Mouse (Mus musculus) hindbrain, embryonic 13.5 days (tissue): ENCODE measurements around the gene Celf2. TPM values are rescaled to one million over a fixed set of nuclear protein-coding genes. Genes with fewer than 3 reads are reported as not detected.
A peak's percentile ranks its signal among the peaks of the same experiment; 100 is the strongest.

ENCODE experiments used
- ATAC-seq: fragments of 200-750 bp; cut with Nextera tagmentation; 2 replicates; pipeline ENCODE4 v1.8.0; 2017; ENCODE audit warnings: moderate TSS enrichment; ENCODE audit not compliant: low FRiP score
- H3K27ac ChIP-seq: fragments of 300-500 bp; sonication (generic); 2 replicates; pipeline ENCODE4 v1.5.1; 2015; ENCODE audit warnings: inconsistent platforms, mild to moderate bottlenecking, moderate library complexity
- H3K27me3 ChIP-seq: fragments of 300-500 bp; sonication (generic); 2 replicates; pipeline ENCODE4 v1.6.1; 2015; ENCODE audit warnings: mild to moderate bottlenecking, inconsistent platforms
- H3K36me3 ChIP-seq: fragments of 300-500 bp; sonication (generic); 2 replicates; pipeline ENCODE4 v1.6.1; 2015; ENCODE audit warnings: mild to moderate bottlenecking, inconsistent platforms
- H3K4me1 ChIP-seq: fragments of 300-500 bp; sonication (generic); replicated peaks from 2 replicates; pipeline ENCODE4 v1.6.1; 2015; ENCODE audit warnings: inconsistent platforms
- H3K4me2 ChIP-seq: fragments of 300-500 bp; sonication (generic); 2 replicates; pipeline ENCODE4 v1.6.1; 2015; ENCODE audit warnings: inconsistent platforms, mild to moderate bottlenecking, moderate library complexity
- H3K4me3 ChIP-seq: fragments of 300-500 bp; sonication (generic); 2 replicates; pipeline ENCODE4 v1.5.1; 2015; ENCODE audit warnings: mild to moderate bottlenecking, inconsistent platforms
- H3K9ac ChIP-seq: fragments of 300-500 bp; sonication (generic); 2 replicates; pipeline ENCODE4 v1.6.1; 2015; ENCODE audit warnings: mild to moderate bottlenecking, inconsistent platforms
- H3K9me3 ChIP-seq: fragments of 300-500 bp; sonication (generic); 2 replicates; pipeline ENCODE4 v1.6.1; 2016; ENCODE audit warnings: inconsistent platforms
- WGBS: fragments of 180-500 bp; shearing (Covaris S2); methylation state at CpG from one replicate; pipeline ENCODE4 v1.1.7; 2015; 5-methylcytosine and 5-hydroxymethylcytosine counted together
- polyA plus RNA-seq: library from polyadenylated mRNA; unstranded; fragments of >200 nt; fragmentation: Nextera tagmentation; extraction: Ambion mirVana; gene quantifications from 2 replicates; pipeline ENCODE4 v1.2.1, GENCODE M21; 2015

Gene Celf2
- polyA plus RNA-seq, 1 experiment from 2014 or later: 164 TPM

DNA sequence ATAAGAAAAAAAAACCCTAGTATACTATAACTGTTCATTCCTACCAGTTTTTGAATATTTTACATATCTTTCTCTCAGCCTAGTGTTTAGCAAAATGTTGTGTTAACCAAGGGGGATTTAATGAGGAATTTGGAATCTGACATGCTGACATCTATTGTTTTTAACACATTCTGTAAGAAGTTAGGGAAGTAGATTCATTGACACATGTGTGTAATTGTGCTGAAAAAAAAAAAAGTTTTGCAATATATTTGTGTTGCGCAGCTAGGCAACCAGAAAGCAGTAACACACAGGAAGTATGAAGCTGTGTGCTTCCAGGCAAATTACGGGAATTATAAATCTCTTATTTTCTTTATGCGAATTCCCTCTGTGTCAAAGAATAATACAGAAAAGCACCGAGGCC, 453.0 kb downstream of the Celf2 start:
- no peak overlapping the region for H3K27ac ChIP-seq
- no peaks in the 10 kb centered on the region for H3K9me3 ChIP-seq
- 68% methylated on average over 4 of the region's 4 CpGs for WGBS
- ATAC-seq: no peak
- H3K9ac ChIP-seq: no peak overlapping the region
- H3K4me2 ChIP-seq: no peak overlapping the region
- H3K36me3 ChIP-seq: no peaks in the 10 kb centered on the region
- peaks cover 4% of the 10 kb centered on the region; the same call in 1 of the 2 replicates for H3K4me1 ChIP-seq
- no peaks in the 10 kb centered on the region for H3K27me3 ChIP-seq
- H3K4me3 ChIP-seq: no peak overlapping the region

DNA sequence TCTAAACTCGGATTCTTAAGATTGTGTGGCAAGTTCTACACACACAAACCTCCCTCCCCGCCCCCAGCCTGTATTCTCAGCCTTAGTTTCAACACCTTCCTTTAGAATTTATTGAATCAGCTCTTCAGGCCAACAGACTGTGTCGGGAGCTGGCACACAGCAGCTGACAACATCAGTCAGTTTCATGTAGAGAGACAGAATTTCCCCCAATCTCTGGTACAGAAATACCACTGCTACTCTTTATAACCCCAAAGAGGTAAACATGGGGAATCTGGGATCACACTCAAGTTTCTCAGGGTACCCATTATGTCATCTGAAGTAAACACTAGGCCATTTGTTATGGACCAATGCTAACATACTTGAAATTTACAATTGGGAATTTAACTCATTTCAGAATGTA, 453.4 kb downstream of the Celf2 start:
- WGBS: 43% methylated on average over 3 of the region's 3 CpGs
- ATAC-seq: no peak

DNA sequence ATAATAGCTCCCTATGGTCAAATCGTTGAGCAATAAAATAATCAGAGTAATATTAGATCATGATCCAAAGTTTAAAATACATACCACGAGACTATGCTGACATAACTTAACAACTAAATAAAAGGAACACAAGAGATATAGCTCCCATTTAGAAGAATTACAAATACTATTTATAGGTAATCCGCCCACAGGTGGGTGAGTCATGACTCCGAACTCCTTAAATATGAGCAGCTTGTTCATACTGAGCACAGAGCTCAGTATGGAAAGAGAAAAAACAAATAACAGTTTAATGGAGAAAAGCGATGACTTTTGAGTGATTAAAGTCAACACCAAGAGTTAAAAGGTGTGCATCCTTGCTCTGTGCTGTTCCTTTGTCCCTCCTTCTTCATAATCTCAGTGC, 458.3 kb downstream of the Celf2 start:
- Histone ChIP-seq H3K9me3 (peaks cover 8% of the 10 kb centered on the region), H3K36me3 (no peaks in the 10 kb centered on the region)
- WGBS: 97% methylated on average over 5 of the region's 5 CpGs

More for the DNA sequence above, 453.4 kb downstream of the Celf2 start:
- no peaks in the 10 kb centered on the region for H3K27me3 ChIP-seq
- no peak overlapping the region for H3K9ac ChIP-seq
- H3K36me3 ChIP-seq: no peaks in the 10 kb centered on the region
- no peak overlapping the region for H3K4me2 ChIP-seq
- no peak overlapping the region for H3K4me3 ChIP-seq
- no peak overlapping the region for H3K27ac ChIP-seq
- peaks cover 4% of the 10 kb centered on the region; the same call in 1 of the 2 replicates for H3K4me1 ChIP-seq
- H3K9me3 ChIP-seq: no peaks in the 10 kb centered on the region

DNA sequence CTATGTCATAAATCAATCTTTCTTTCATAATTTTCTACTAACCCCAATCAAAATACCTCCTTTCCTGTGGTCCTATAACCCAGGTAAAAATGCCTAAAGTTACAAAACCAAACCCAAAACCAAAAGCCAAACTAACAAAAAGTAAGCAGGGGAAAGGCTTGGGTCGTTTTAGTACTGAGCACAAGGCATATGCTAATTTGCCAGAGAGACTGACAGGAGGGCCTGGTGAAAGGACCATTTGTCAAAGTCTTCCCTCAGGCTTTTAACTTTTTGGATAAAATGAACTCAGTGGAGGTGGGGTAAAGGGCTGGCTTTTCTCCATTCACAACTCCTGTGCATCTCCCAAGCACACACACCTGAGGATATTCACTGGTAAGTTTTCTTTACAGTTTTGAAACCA, 463.2 kb downstream of the Celf2 start:
- Histone ChIP-seq H3K27me3 (no peaks in the 10 kb centered on the region), H3K9me3 (peaks cover 8% of the 10 kb centered on the region), H3K36me3 (no peaks in the 10 kb centered on the region), H3K9ac (no peak overlapping the region), H3K4me1 (peaks cover 11% of the 10 kb centered on the region), H3K27ac (0 out of 2 replicates have a peak overlapping the region, but pooled peaks have one; percentile 48), H3K4me2 (no peak overlapping the region), H3K4me3 (no peak overlapping the region)
- 10% methylated on average over 1 of the region's 1 CpGs for WGBS
- no peak for ATAC-seq

More for the DNA sequence above, 458.3 kb downstream of the Celf2 start:
- Histone ChIP-seq H3K4me2 (no peak overlapping the region), H3K9ac (no peak overlapping the region), H3K4me1 (peaks cover 7% of the 10 kb centered on the region), H3K27ac (no peak overlapping the region), H3K27me3 (no peaks in the 10 kb centered on the region), H3K4me3 (no peak overlapping the region)
- ATAC-seq: no peak

- ATAC-seq: no peak
- H3K9me3 ChIP-seq: peaks cover 8% of the 10 kb centered on the region
- 37% methylated on average over 4 of the region's 4 CpGs for WGBS
- no peak overlapping the region for H3K4me2 ChIP-seq
- no peaks in the 10 kb centered on the region for H3K27me3 ChIP-seq
- peaks cover 11% of the 10 kb centered on the region for H3K4me1 ChIP-seq
- H3K9ac ChIP-seq: no peak overlapping the region
- H3K27ac ChIP-seq: peak overlapping the region; percentile 48; the same call in 1 of the 2 replicates
- H3K4me3 ChIP-seq: no peak overlapping the region
- H3K36me3 ChIP-seq: no peaks in the 10 kb centered on the region
Observed at GRCm38 (mm10) chr2:7045531-7045930, 463.8 kb downstream of the Celf2 start.

DNA sequence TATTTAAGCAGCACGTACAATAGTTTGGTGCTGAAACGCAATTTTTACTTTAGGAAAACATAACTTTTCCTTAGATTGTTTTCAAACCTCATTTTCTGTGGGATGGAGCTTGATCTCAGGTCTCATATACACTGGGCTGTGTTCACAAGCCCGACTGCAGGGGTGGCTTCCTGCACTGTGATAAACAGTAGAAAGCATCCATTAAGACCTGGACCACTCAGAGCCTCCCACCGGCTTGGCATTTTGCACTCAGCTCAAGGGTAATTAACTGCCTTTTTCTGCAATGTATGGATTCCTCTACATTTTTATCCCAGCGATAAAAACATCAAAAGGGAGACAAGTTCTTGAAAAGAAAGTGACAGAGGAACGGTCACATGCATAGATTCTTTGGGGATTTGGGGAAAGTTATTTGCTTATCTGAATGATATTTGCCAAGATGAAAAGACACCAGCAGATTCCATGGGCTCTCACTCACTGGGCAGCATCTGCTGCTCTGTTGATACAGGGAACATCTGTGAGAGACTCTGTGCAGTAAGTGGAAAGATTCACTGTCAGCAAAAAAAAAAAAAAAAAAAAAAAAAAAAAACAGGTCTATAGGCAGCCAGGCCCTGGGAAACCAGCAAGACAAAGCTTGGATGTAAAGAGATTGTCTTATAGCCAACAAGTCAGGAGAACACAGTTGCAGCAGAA, 465.4 kb downstream of the Celf2 start:
- WGBS: 67% methylated on average over 6 of the region's 6 CpGs
- no peak for ATAC-seq
- Histone ChIP-seq H3K9me3 (peaks cover 8% of the 10 kb centered on the region), H3K4me3 (no peak overlapping the region), H3K27me3 (no peaks in the 10 kb centered on the region), H3K27ac (no peak overlapping the region), H3K4me1 (peaks cover 11% of the 10 kb centered on the region), H3K36me3 (no peaks in the 10 kb centered on the region), H3K4me2 (no peak overlapping the region), H3K9ac (no peak overlapping the region)

- H3K36me3 ChIP-seq: no peaks in the 10 kb centered on the region
- no peak for ATAC-seq
- H3K4me3 ChIP-seq: no peak overlapping the region
Observed at GRCm38 (mm10) chr2:7040940-7041339, 468.4 kb downstream of the Celf2 start.

DNA sequence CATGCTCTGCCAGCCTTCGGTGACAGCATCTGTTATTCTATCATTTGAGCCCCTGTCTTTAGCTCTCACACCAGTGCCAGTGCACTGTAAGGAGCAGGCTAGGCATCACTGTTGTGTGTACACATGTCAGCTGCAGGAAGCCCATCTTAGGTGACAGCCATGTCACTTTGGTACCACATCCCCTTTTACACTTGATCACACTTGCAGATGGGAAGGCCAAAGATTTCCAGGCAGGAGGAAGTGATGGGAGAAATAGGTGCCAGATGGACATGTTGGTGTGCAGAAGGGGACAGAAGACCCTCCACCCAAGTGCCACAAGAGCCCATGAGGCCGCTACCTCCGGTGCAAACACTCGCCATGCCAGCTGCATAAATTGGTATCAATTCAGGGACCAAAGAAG, 470.4 kb downstream of the Celf2 start:
- Histone ChIP-seq H3K9me3 (no peaks in the 10 kb centered on the region), H3K36me3 (no peaks in the 10 kb centered on the region), H3K4me1 (no peaks in the 10 kb centered on the region), H3K9ac (no peak overlapping the region), H3K4me2 (no peak overlapping the region), H3K27me3 (no peaks in the 10 kb centered on the region), H3K27ac (no peak overlapping the region), H3K4me3 (no peak overlapping the region)
- WGBS: 91% methylated on average over 4 of the region's 4 CpGs
- ATAC-seq: no peak

More at GRCm38 (mm10) chr2:7040940-7041339, 468.4 kb downstream of the Celf2 start:
- Histone ChIP-seq H3K4me1 (peaks cover 7% of the 10 kb centered on the region), H3K4me2 (no peak overlapping the region), H3K27me3 (no peaks in the 10 kb centered on the region), H3K9me3 (no peaks in the 10 kb centered on the region), H3K9ac (no peak overlapping the region), H3K27ac (no peak overlapping the region)
- 68% methylated on average over 1 of the region's 1 CpGs for WGBS

DNA sequence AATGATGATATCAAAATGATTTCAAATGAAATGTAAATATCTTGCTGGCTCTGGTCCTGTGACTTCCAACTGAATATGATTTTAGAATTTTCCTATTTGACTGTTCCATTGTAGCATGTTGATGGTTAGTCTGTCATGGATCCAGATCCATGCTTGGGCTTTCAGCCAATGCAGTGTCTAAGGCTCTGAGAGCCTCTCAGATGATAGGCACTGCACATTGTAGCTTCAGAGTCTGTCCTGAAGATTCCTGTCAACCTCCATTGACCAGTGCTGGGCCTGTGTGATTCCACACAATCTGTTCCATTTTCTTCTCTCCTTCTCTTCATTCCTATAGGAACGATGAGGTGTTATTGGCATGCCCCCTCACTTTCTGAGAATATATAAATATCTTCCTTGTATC, 478.0 kb downstream of the Celf2 start:
- 100% methylated on average over 1 of the region's 1 CpGs for WGBS
- H3K9me3 ChIP-seq: no peaks in the 10 kb centered on the region
- H3K4me3 ChIP-seq: no peak overlapping the region
- H3K27me3 ChIP-seq: no peaks in the 10 kb centered on the region
- no peaks in the 10 kb centered on the region for H3K36me3 ChIP-seq
- no peaks in the 10 kb centered on the region for H3K4me1 ChIP-seq
- H3K9ac ChIP-seq: no peak overlapping the region
- ATAC-seq: no peak
- H3K27ac ChIP-seq: no peak overlapping the region
- no peak overlapping the region for H3K4me2 ChIP-seq

- Histone ChIP-seq H3K4me2 (no peak overlapping the region), H3K27me3 (no peaks in the 10 kb centered on the region), H3K9me3 (no peaks in the 10 kb centered on the region), H3K27ac (no peak overlapping the region), H3K4me1 (0 out of 2 replicates have a peak, but pooled peaks cover under 1% of the 10 kb centered on the region), H3K4me3 (no peak overlapping the region), H3K36me3 (no peaks in the 10 kb centered on the region), H3K9ac (no peak overlapping the region)
- 74% methylated on average over 1 of the region's 1 CpGs for WGBS
- no peak for ATAC-seq
Observed at GRCm38 (mm10) chr2:7026737-7027136, 482.6 kb downstream of the Celf2 start.

GRCm38 (mm10) chr2:7025594-7025993, 483.8 kb downstream of the Celf2 start:
- Histone ChIP-seq H3K4me1 (peaks cover 6% of the 10 kb centered on the region; the same call in 1 of the 2 replicates), H3K4me2 (no peak overlapping the region)

DNA sequence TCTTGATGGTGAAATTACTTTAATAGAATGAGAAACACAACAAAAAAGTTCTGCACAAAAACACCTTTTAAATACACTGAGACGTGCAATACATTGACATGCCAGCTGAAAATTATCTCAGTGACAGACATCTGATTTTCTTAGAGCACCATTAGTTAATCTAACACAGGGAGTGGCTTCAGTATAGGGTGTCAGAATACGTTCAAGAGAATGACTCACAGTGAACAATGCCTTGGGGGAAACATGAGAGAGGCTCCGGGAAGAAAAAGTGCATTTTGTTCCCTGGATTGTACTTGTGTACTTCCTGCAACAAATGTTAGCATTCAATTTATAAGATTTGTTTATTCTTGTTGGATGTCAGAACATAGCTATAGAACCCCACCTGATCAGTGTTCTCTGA, 487.2 kb downstream of the Celf2 start:
- WGBS: 54% methylated on average over 3 of the region's 3 CpGs
- no peak for ATAC-seq
- Histone ChIP-seq H3K27me3 (no peaks in the 10 kb centered on the region), H3K4me3 (no peak overlapping the region), H3K4me1 (peaks cover 6% of the 10 kb centered on the region; the same call in 1 of the 2 replicates), H3K27ac (no peak overlapping the region), H3K36me3 (no peaks in the 10 kb centered on the region), H3K9ac (no peak overlapping the region), H3K9me3 (no peaks in the 10 kb centered on the region), H3K4me2 (no peak overlapping the region)

More at GRCm38 (mm10) chr2:7025594-7025993, 483.8 kb downstream of the Celf2 start:
- 73% methylated on average over 5 of the region's 5 CpGs for WGBS
- H3K9ac ChIP-seq: no peak overlapping the region
- H3K36me3 ChIP-seq: no peaks in the 10 kb centered on the region
- no peak for ATAC-seq
- no peak overlapping the region for H3K27ac ChIP-seq
- H3K4me3 ChIP-seq: no peak overlapping the region
- H3K27me3 ChIP-seq: no peaks in the 10 kb centered on the region
- H3K9me3 ChIP-seq: no peaks in the 10 kb centered on the region
